Mouse (Mus musculus) hindbrain, embryonic 13.5 days (tissue): ENCODE results near the gene Gpank1. TPM values are rescaled to one million over a fixed set of nuclear protein-coding genes. Genes with fewer than 3 reads are reported as not detected.

Source experiments
- ATAC-seq: fragments of 200-750 bp; cut with Nextera tagmentation; 2 replicates; pipeline ENCODE4 v1.8.0; 2017; ENCODE audit warnings: moderate TSS enrichment; ENCODE audit not compliant: low FRiP score
- H3K27ac ChIP-seq: fragments of 300-500 bp; sonication (generic); 2 replicates; pipeline ENCODE4 v1.5.1; 2015; ENCODE audit warnings: inconsistent platforms, mild to moderate bottlenecking, moderate library complexity
- H3K27me3 ChIP-seq: fragments of 300-500 bp; sonication (generic); 2 replicates; pipeline ENCODE4 v1.6.1; 2015; ENCODE audit warnings: mild to moderate bottlenecking, inconsistent platforms
- H3K36me3 ChIP-seq: fragments of 300-500 bp; sonication (generic); 2 replicates; pipeline ENCODE4 v1.6.1; 2015; ENCODE audit warnings: mild to moderate bottlenecking, inconsistent platforms
- H3K4me1 ChIP-seq: fragments of 300-500 bp; sonication (generic); replicated peaks from 2 replicates; pipeline ENCODE4 v1.6.1; 2015; ENCODE audit warnings: inconsistent platforms
- H3K4me2 ChIP-seq: fragments of 300-500 bp; sonication (generic); 2 replicates; pipeline ENCODE4 v1.6.1; 2015; ENCODE audit warnings: inconsistent platforms, mild to moderate bottlenecking, moderate library complexity
- H3K4me3 ChIP-seq: fragments of 300-500 bp; sonication (generic); 2 replicates; pipeline ENCODE4 v1.5.1; 2015; ENCODE audit warnings: mild to moderate bottlenecking, inconsistent platforms
- H3K9ac ChIP-seq: fragments of 300-500 bp; sonication (generic); 2 replicates; pipeline ENCODE4 v1.6.1; 2015; ENCODE audit warnings: mild to moderate bottlenecking, inconsistent platforms
- H3K9me3 ChIP-seq: fragments of 300-500 bp; sonication (generic); 2 replicates; pipeline ENCODE4 v1.6.1; 2016; ENCODE audit warnings: inconsistent platforms
- WGBS: fragments of 180-500 bp; shearing (Covaris S2); methylation state at CpG from one replicate; pipeline ENCODE4 v1.1.7; 2015; 5-methylcytosine and 5-hydroxymethylcytosine counted together
- polyA plus RNA-seq: library from polyadenylated mRNA; unstranded; fragments of >200 nt; fragmentation: Nextera tagmentation; extraction: Ambion mirVana; gene quantifications from 2 replicates; pipeline ENCODE4 v1.2.1, GENCODE M21; 2015

The Gpank1 gene
- 21.6 and 24.4 TPM in 2 replicates for polyA plus RNA-seq

GRCm38 (mm10) chr17:35121143-35121799 lies at the start of gene Gpank1:
Gene Gpank1, plus strand, starts transcription at chr17:35121455.
- no peaks in the 10 kb centered on the region for H3K27me3 ChIP-seq
- peaks cover 31% of the 10 kb centered on the region for H3K4me1 ChIP-seq
- peaks cover 45% of the 10 kb centered on the region for H3K36me3 ChIP-seq
- peak within 1 kb of the TSS; percentile 97 for H3K9ac ChIP-seq
- H3K27ac ChIP-seq, result peak within 1 kb of the TSS; percentile 94
- peak within 1 kb of the TSS; percentile 91 for H3K4me2 ChIP-seq
- peak; percentile 96 for ATAC-seq
- WGBS, result under 1% methylated on average over 50 of the region's 50 CpGs
- H3K9me3 ChIP-seq, result no peaks in the 10 kb centered on the region
- peak within 1 kb of the TSS; percentile 93 for H3K4me3 ChIP-seq

GRCm38 (mm10) chr17:35074097-35074496 lies 47.2 kb upstream of the Gpank1 start:
- H3K27ac ChIP-seq, result no peak overlapping the region
- no peak overlapping the region for H3K4me3 ChIP-seq
- WGBS, result 61% methylated on average over 17 of the region's 17 CpGs

GRCm38 (mm10) chr17:35076507-35077176 lies 44.6 kb upstream of the Gpank1 start, which contains the start of gene Ly6g6e:
Gene Ly6g6e, plus strand, starts transcription at chr17:35076902.
- Histone ChIP-seq H3K27me3 (no peaks in the 10 kb centered on the region), H3K27ac (no peak within 1 kb of the TSS), H3K9ac (peak within 1 kb of the TSS; percentile 44), H3K4me2 (peak within 1 kb of the TSS; percentile 44), H3K4me3 (peak within 1 kb of the TSS; percentile 10; the same call in 1 of the 2 replicates), H3K4me1 (peaks cover 12% of the 10 kb centered on the region), H3K36me3 (no peaks in the 10 kb centered on the region), H3K9me3 (no peaks in the 10 kb centered on the region)
- 26% methylated on average over 10 of the region's 10 CpGs for WGBS
- ATAC-seq, result no peak

More at GRCm38 (mm10) chr17:35074097-35074496, 47.2 kb upstream of the Gpank1 start:
- no peak overlapping the region for H3K4me2 ChIP-seq
- H3K27me3 ChIP-seq, result no peaks in the 10 kb centered on the region
- H3K4me1 ChIP-seq, result peaks cover 12% of the 10 kb centered on the region
- peak overlapping the region; percentile 49; the same call in 1 of the 2 replicates for H3K9ac ChIP-seq
- H3K36me3 ChIP-seq, result no peaks in the 10 kb centered on the region
- ATAC-seq, result no peak
- no peaks in the 10 kb centered on the region for H3K9me3 ChIP-seq

- Histone ChIP-seq H3K4me3 (no peak overlapping the region), H3K27me3 (no peaks in the 10 kb centered on the region), H3K27ac (no peak overlapping the region), H3K9ac (peak overlapping the region; percentile 44), H3K4me1 (peaks cover 12% of the 10 kb centered on the region), H3K9me3 (no peaks in the 10 kb centered on the region), H3K36me3 (no peaks in the 10 kb centered on the region), H3K4me2 (peak overlapping the region; percentile 44)
- 40% methylated on average over 2 of the region's 2 CpGs for WGBS
- ATAC-seq, result no peak
Observed at GRCm38 (mm10) chr17:35077285-35077684, 44.0 kb upstream of the Gpank1 start.

- Histone ChIP-seq H3K4me3 (peak within 1 kb of the TSS; percentile 10; the same call in 1 of the 2 replicates), H3K9me3 (no peaks in the 10 kb centered on the region), H3K27ac (no peak within 1 kb of the TSS; the same call in 1 of the 2 replicates), H3K9ac (peak within 1 kb of the TSS; percentile 44), H3K27me3 (no peaks in the 10 kb centered on the region), H3K4me2 (peak within 1 kb of the TSS; percentile 44), H3K4me1 (peaks cover 12% of the 10 kb centered on the region), H3K36me3 (no peaks in the 10 kb centered on the region)
- 14% methylated on average over 14 of the region's 14 CpGs for WGBS
- no peak for ATAC-seq
Observed at GRCm38 (mm10) chr17:35077786-35078233, 43.4 kb upstream of the Gpank1 start, which contains the start of gene Ly6g6d. Gene Ly6g6d, minus strand, starts transcription at chr17:35078065.

GRCm38 (mm10) chr17:35079778-35080177 lies 41.5 kb upstream of the Gpank1 start:
- no peak for ATAC-seq
- no peaks in the 10 kb centered on the region for H3K27me3 ChIP-seq
- H3K4me1 ChIP-seq, result peaks cover 12% of the 10 kb centered on the region
- 74% methylated on average over 9 of the region's 9 CpGs for WGBS
- H3K9me3 ChIP-seq, result no peaks in the 10 kb centered on the region
- H3K4me3 ChIP-seq, result no peak overlapping the region
- no peak overlapping the region for H3K4me2 ChIP-seq
- no peak overlapping the region for H3K27ac ChIP-seq
- H3K9ac ChIP-seq, result no peak overlapping the region
- no peaks in the 10 kb centered on the region for H3K36me3 ChIP-seq

GRCm38 (mm10) chr17:35080248-35080647 lies 41.0 kb upstream of the Gpank1 start:
- WGBS, result 71% methylated on average over 6 of the region's 6 CpGs

GRCm38 (mm10) chr17:35080710-35081109 lies 40.5 kb upstream of the Gpank1 start:
- H3K27ac ChIP-seq, result no peak overlapping the region
- H3K9me3 ChIP-seq, result no peaks in the 10 kb centered on the region
- no peak overlapping the region for H3K4me2 ChIP-seq
- no peaks in the 10 kb centered on the region for H3K36me3 ChIP-seq
- ATAC-seq, result no peak
- H3K4me1 ChIP-seq, result peaks cover 12% of the 10 kb centered on the region
- H3K9ac ChIP-seq, result no peak overlapping the region
- WGBS, result 54% methylated on average over 4 of the region's 4 CpGs
- no peaks in the 10 kb centered on the region for H3K27me3 ChIP-seq
- no peak overlapping the region for H3K4me3 ChIP-seq

More at GRCm38 (mm10) chr17:35080248-35080647, 41.0 kb upstream of the Gpank1 start:
- no peaks in the 10 kb centered on the region for H3K36me3 ChIP-seq
- no peak overlapping the region for H3K4me2 ChIP-seq
- no peak overlapping the region for H3K4me3 ChIP-seq
- H3K27me3 ChIP-seq, result no peaks in the 10 kb centered on the region
- ATAC-seq, result no peak
- no peaks in the 10 kb centered on the region for H3K9me3 ChIP-seq
- no peak overlapping the region for H3K9ac ChIP-seq
- peaks cover 12% of the 10 kb centered on the region for H3K4me1 ChIP-seq
- H3K27ac ChIP-seq, result no peak overlapping the region

- Histone ChIP-seq H3K36me3 (no peaks in the 10 kb centered on the region), H3K4me1 (peaks cover under 1% of the 10 kb centered on the region), H3K4me2 (no peak overlapping the region), H3K9me3 (no peaks in the 10 kb centered on the region), H3K4me3 (no peak overlapping the region), H3K9ac (no peak overlapping the region), H3K27me3 (no peaks in the 10 kb centered on the region), H3K27ac (no peak overlapping the region)
- 85% methylated on average over 16 of the region's 16 CpGs for WGBS
- ATAC-seq, result no peak
Observed at GRCm38 (mm10) chr17:35082841-35083576, 38.2 kb upstream of the Gpank1 start.

GRCm38 (mm10) chr17:35083929-35084497 lies 37.2 kb upstream of the Gpank1 start:
- ATAC-seq, result no peak
- Histone ChIP-seq H3K4me1 (no peaks in the 10 kb centered on the region), H3K36me3 (no peaks in the 10 kb centered on the region), H3K27ac (no peak overlapping the region), H3K4me3 (no peak overlapping the region), H3K4me2 (no peak overlapping the region), H3K9ac (no peak overlapping the region), H3K9me3 (no peaks in the 10 kb centered on the region), H3K27me3 (no peaks in the 10 kb centered on the region)
- 86% methylated on average over 3 of the region's 3 CpGs for WGBS

- H3K4me1 ChIP-seq, result peaks cover 7% of the 10 kb centered on the region
- H3K4me3 ChIP-seq, result no peak within 1 kb of the TSS
- H3K4me2 ChIP-seq, result no peak within 1 kb of the TSS
- no peaks in the 10 kb centered on the region for H3K9me3 ChIP-seq
- H3K9ac ChIP-seq, result no peak within 1 kb of the TSS
- H3K27me3 ChIP-seq, result no peaks in the 10 kb centered on the region
- no peak for ATAC-seq
- 84% methylated on average over 7 of the region's 7 CpGs for WGBS
- H3K36me3 ChIP-seq, result no peaks in the 10 kb centered on the region
- no peak within 1 kb of the TSS for H3K27ac ChIP-seq
Observed at GRCm38 (mm10) chr17:35085208-35085865, 35.9 kb upstream of the Gpank1 start, which contains the start of gene Ly6g6f. Gene Ly6g6f, minus strand, starts transcription at chr17:35085610.
